Mouse (Mus musculus): ENCODE results near the gene Zcwpw1.
A peak's percentile ranks its signal among the peaks of the same experiment; 100 is the strongest.

DNA sequence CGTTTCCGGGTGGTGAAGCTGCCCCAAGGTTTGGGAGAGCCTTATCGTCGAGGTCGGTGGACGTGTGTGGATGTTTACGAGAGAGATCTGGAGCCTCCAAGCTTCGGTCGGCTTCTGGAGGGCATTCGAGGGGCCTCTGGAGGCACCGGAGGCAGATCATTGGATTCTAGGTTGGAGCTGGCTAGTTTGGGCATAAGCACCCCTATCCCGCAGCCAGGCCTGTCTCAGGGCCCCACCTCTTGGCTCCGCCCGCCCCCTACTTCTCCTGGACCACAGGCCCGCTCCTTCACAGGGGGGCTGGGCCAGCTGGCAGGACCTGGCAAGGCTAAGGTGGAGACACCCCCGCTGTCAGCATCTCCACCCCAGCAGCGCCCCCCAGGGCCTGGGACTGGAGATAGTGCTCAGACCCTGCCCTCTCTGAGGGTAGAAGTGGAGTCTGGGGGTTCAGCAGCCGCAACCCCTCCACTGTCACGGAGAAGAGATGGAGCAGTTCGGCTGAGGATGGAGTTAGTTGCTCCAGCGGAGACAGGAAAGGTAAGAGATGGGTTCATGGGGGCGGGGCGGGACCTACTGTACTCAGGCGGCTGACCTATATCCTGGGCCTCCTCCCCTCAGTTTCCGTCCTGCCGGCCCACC lies 40.2 kb upstream of the Zcwpw1 start:
- peak; percentile 40 for TF ChIP-seq CTCF (IDR thresholded peaks at IDR 0.05; ENCODE audit: low read depth)
- no peak for TF ChIP-seq EP300 (IDR thresholded peaks at IDR 0.05; ENCODE audit: low read depth)
